Mouse (Mus musculus) neural tube, embryonic 12.5 days (tissue): ENCODE results near the gene Oas1f. TPM values are rescaled to one million over a fixed set of nuclear protein-coding genes. Genes with fewer than 3 reads are reported as not detected.
"Not testable (repeated sequence)": the region's sequence is repeated elsewhere in the genome, so short reads cannot be mapped to it uniquely, and the experiment has no call there.

Experiments used
- ATAC-seq: fragments of 200-750 bp; cut with Nextera tagmentation; 2 replicates; pipeline ENCODE4 v1.8.0; 2017; ENCODE audit warnings: low read depth, mild to moderate bottlenecking, moderate TSS enrichment, moderate library complexity; ENCODE audit not compliant: low FRiP score
- H3K27ac ChIP-seq: fragments of 300-500 bp; sonication (generic); 2 replicates; pipeline ENCODE4 v1.5.1; 2016
- H3K27me3 ChIP-seq: fragments of 300-500 bp; sonication (generic); replicated peaks from 2 replicates; pipeline ENCODE4 v1.6.1; 2016; ENCODE audit warnings: mild to moderate bottlenecking
- H3K36me3 ChIP-seq: fragments of 300-500 bp; sonication (generic); 2 replicates; pipeline ENCODE4 v1.6.1; 2016; ENCODE audit warnings: mild to moderate bottlenecking
- H3K4me1 ChIP-seq: fragments of 300-500 bp; sonication (generic); 2 replicates; pipeline ENCODE4 v1.6.1; 2016
- H3K4me2 ChIP-seq: fragments of 300-500 bp; sonication (generic); replicated peaks from 2 replicates; pipeline ENCODE4 v1.6.1; 2016; ENCODE audit warnings: mild to moderate bottlenecking
- H3K4me3 ChIP-seq: fragments of 300-500 bp; sonication (generic); 2 replicates; pipeline ENCODE4 v1.5.1; 2016
- H3K9ac ChIP-seq: fragments of 300-500 bp; sonication (generic); 2 replicates; pipeline ENCODE4 v1.6.1; 2016; ENCODE audit warnings: mild to moderate bottlenecking
- H3K9me3 ChIP-seq: fragments of 300-500 bp; sonication (generic); 2 replicates; pipeline ENCODE4 v1.6.1; 2016; ENCODE audit warnings: mild to moderate bottlenecking
- WGBS: fragments of 180-500 bp; shearing (Covaris S2); methylation state at CpG from one replicate; pipeline ENCODE4 v1.1.7; 2016; 5-methylcytosine and 5-hydroxymethylcytosine counted together
- polyA plus RNA-seq: library from polyadenylated mRNA; unstranded; fragments of >200 nt; fragmentation: Nextera tagmentation; extraction: Ambion mirVana; gene quantifications from 2 replicates; pipeline ENCODE4 v1.2.1, GENCODE M21; 2016

The Oas1f gene
- polyA plus RNA-seq, 1 experiment from 2014 or later: not detected

- H3K4me2 ChIP-seq: no peak overlapping the region
- 0 out of 2 replicates have a peak, but pooled peaks cover 4% of the 10 kb centered on the region for H3K27me3 ChIP-seq
- H3K4me3 ChIP-seq: no peak overlapping the region
- H3K4me1 ChIP-seq: no peaks in the 10 kb centered on the region
- no peak for ATAC-seq
- no peaks in the 10 kb centered on the region for H3K9me3 ChIP-seq
- H3K27ac ChIP-seq: no peak overlapping the region
- H3K9ac ChIP-seq: no peak overlapping the region
- WGBS: 8% methylated on average over 8 of the region's 8 CpGs
- no peaks in the 10 kb centered on the region for H3K36me3 ChIP-seq
Observed at GRCm38 (mm10) chr5:120836731-120837585, 10.2 kb upstream of the Oas1f start.

DNA sequence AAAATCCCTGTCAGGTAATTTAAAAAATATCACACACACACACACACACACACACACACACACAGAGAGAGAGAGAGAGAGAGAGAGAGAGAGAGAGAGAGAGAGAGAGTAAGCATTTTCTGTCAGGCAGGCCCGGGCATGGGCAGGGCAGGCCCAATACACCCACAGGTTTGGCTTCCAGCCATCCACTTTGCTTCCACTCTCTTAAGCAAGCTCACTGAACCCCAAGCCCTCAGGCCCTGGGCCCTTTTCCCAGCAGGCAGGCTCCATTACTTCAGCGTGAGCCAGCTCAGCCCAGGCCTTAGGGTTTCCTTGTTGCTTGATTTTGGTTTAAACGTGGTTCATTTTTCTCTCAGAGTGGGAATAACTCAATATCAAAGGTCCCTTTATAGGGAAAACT, 2.5 kb upstream of the Oas1f start:
- Histone ChIP-seq H3K27me3 (no peaks in the 10 kb centered on the region), H3K4me1 (no peaks in the 10 kb centered on the region), H3K36me3 (no peaks in the 10 kb centered on the region), H3K9me3 (0 out of 2 replicates have a peak, but pooled peaks cover 3% of the 10 kb centered on the region), H3K27ac (no peak overlapping the region), H3K4me2 (no peak overlapping the region), H3K4me3 (no peak overlapping the region), H3K9ac (no peak overlapping the region)
- 80% methylated on average over 3 of the region's 3 CpGs for WGBS
- ATAC-seq: no peak

GRCm38 (mm10) chr5:120849601-120850136, 2.5 kb downstream of the Oas1f start:
- no peak overlapping the region for H3K4me2 ChIP-seq
- 66% methylated on average over 3 of the region's 3 CpGs for WGBS
- H3K36me3 ChIP-seq: no peaks in the 10 kb centered on the region
- no peak overlapping the region for H3K4me3 ChIP-seq
- H3K4me1 ChIP-seq: no peaks in the 10 kb centered on the region
- H3K9me3 ChIP-seq: peaks cover 11% of the 10 kb centered on the region
- no peak for ATAC-seq
- no peaks in the 10 kb centered on the region for H3K27me3 ChIP-seq
- H3K27ac ChIP-seq: no peak overlapping the region
- H3K9ac ChIP-seq: no peak overlapping the region

DNA sequence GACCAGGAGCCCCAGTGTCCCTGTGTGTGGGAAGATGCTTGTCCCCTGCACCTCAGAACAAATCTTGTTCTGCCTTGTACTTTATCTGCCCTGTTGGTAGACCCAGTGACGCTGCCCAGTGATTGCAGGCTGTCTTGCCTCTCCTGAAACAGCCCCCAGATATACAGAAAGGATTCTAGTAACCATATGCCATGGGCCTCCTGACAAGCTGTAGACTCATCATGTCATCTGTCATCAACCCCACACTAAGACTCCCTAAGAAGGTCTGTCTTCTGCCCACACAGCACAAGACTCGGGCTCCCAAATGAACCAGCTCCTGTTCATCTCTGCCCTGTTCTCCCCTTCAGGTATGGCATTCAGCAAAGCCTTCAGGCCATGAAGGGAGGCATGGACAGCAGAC, 12.1 kb downstream of the Oas1f start:
- H3K4me3 ChIP-seq: no peak overlapping the region
- H3K27me3 ChIP-seq: no peaks in the 10 kb centered on the region
- H3K4me2 ChIP-seq: no peak overlapping the region
- H3K9me3 ChIP-seq: peaks cover 3% of the 10 kb centered on the region
- no peaks in the 10 kb centered on the region for H3K36me3 ChIP-seq
- no peak overlapping the region for H3K9ac ChIP-seq
- WGBS: 85% methylated on average over 2 of the region's 2 CpGs
- no peaks in the 10 kb centered on the region for H3K4me1 ChIP-seq
- ATAC-seq: no peak
- H3K27ac ChIP-seq: no peak overlapping the region

DNA sequence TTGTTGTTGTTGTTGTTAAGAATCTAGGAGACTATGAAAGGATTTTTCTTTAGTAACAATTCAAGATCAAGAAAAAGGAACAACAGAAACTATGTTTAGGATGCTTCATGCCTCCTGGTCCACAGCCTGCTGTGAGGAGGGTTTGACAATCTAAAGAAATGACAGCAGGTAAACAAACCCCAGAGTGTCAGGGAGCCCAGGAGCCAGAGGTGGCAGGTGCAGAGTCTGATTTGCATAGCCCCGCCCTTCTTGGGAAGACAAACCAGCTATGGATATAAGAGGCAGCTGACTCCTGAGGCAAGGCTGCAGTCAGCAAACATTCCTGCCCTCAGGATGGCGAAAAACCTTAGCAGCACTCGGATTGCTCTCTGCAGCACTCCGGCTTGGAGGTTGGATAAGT, 14.0 kb downstream of the Oas1f start, which contains the start of gene Oas1h:
TSS of gene Oas1h (plus strand) at position 301 of the 400 bp plus-strand sequence.
- 45% methylated on average over 4 of the region's 4 CpGs for WGBS
- Histone ChIP-seq H3K27ac (no peak within 1 kb of the TSS), H3K4me3 (no peak within 1 kb of the TSS)

GRCm38 (mm10) chr5:120865336-120865860, 18.2 kb downstream of the Oas1f start:
- Histone ChIP-seq H3K9me3 (no peaks in the 10 kb centered on the region), H3K9ac (no peak overlapping the region), H3K4me3 (no peak overlapping the region), H3K4me1 (no peaks in the 10 kb centered on the region), H3K36me3 (no peaks in the 10 kb centered on the region), H3K4me2 (no peak overlapping the region), H3K27ac (no peak overlapping the region), H3K27me3 (no peaks in the 10 kb centered on the region)
- no peak for ATAC-seq
- 67% methylated on average over 3 of the region's 3 CpGs for WGBS

More for the DNA sequence above, 14.0 kb downstream of the Oas1f start, which contains the start of gene Oas1h:
- Histone ChIP-seq H3K4me1 (no peaks in the 10 kb centered on the region), H3K4me2 (no peak within 1 kb of the TSS), H3K9ac (no peak within 1 kb of the TSS), H3K9me3 (no peaks in the 10 kb centered on the region), H3K27me3 (no peaks in the 10 kb centered on the region), H3K36me3 (no peaks in the 10 kb centered on the region)
- no peak for ATAC-seq

GRCm38 (mm10) chr5:120869436-120870015, 22.4 kb downstream of the Oas1f start:
- WGBS: 79% methylated on average over 7 of the region's 7 CpGs
- H3K9me3 ChIP-seq: no peaks in the 10 kb centered on the region
- no peaks in the 10 kb centered on the region for H3K27me3 ChIP-seq
- H3K27ac ChIP-seq: no peak overlapping the region
- no peaks in the 10 kb centered on the region for H3K4me1 ChIP-seq
- no peaks in the 10 kb centered on the region for H3K36me3 ChIP-seq
- no peak overlapping the region for H3K4me2 ChIP-seq
- H3K4me3 ChIP-seq: no peak overlapping the region
- no peak overlapping the region for H3K9ac ChIP-seq
- ATAC-seq: no peak

DNA sequence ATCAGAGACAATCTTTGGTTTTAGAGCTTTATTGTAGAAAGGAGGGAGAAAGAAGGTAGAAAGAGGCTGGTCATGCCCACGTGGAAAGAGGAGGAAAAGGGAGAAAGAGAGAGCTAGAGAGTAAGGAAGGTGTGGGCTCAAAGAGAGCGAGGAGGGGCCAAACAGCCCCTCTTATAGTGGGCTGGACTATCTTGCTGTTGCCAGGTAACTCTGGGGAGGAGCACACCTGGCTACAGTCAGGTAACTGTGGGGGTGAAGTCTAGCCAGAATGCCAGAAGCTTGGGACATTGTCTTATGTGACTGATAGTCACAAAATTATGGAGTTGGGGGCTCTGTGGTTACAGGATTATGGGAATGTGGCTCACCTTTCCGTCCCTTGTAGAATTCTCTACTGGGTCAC, 22.9 kb downstream of the Oas1f start:
- Histone ChIP-seq H3K4me3 (no peak overlapping the region), H3K9ac (no peak overlapping the region), H3K9me3 (no peaks in the 10 kb centered on the region), H3K27ac (no peak overlapping the region), H3K27me3 (no peaks in the 10 kb centered on the region), H3K4me2 (no peak overlapping the region), H3K36me3 (no peaks in the 10 kb centered on the region), H3K4me1 (no peaks in the 10 kb centered on the region)
- ATAC-seq: no peak
- WGBS: 58% methylated on average over 3 of the region's 3 CpGs

GRCm38 (mm10) chr5:120870782-120871181, 23.6 kb downstream of the Oas1f start:
- ATAC-seq: no peak
- H3K36me3 ChIP-seq: no peaks in the 10 kb centered on the region
- H3K9ac ChIP-seq: no peak overlapping the region
- no peak overlapping the region for H3K4me2 ChIP-seq
- H3K4me1 ChIP-seq: no peaks in the 10 kb centered on the region
- H3K4me3 ChIP-seq: no peak overlapping the region
- H3K27ac ChIP-seq: no peak overlapping the region
- no peaks in the 10 kb centered on the region for H3K27me3 ChIP-seq
- no peaks in the 10 kb centered on the region for H3K9me3 ChIP-seq
- WGBS: 80% methylated on average over 7 of the region's 7 CpGs

DNA sequence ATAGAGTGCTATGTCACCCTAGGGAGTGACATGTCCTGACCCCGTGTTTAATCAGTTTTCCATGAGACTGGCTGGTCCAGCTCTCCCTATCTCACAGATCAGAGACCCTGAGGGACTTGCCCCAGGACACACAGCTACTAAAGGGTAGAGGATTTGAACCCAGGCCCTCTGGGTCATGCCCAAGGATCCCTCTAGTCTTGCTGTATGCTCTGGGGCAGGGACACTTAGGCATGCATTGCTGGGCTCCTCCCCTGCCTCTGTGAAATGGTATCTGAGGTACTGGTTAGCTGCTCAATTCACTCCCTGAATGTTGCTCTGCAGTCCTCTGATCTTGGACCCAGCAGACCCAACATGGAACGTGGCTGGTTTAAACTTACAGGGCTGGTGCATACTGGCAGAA, 24.3 kb downstream of the Oas1f start:
- ATAC-seq: no peak
- H3K4me3 ChIP-seq: no peak overlapping the region
- no peaks in the 10 kb centered on the region for H3K36me3 ChIP-seq
- no peaks in the 10 kb centered on the region for H3K4me1 ChIP-seq
- H3K4me2 ChIP-seq: no peak overlapping the region
- no peak overlapping the region for H3K27ac ChIP-seq
- no peaks in the 10 kb centered on the region for H3K27me3 ChIP-seq
- H3K9me3 ChIP-seq: no peaks in the 10 kb centered on the region
- no peak overlapping the region for H3K9ac ChIP-seq
- WGBS: 41% methylated on average over 2 of the region's 2 CpGs

DNA sequence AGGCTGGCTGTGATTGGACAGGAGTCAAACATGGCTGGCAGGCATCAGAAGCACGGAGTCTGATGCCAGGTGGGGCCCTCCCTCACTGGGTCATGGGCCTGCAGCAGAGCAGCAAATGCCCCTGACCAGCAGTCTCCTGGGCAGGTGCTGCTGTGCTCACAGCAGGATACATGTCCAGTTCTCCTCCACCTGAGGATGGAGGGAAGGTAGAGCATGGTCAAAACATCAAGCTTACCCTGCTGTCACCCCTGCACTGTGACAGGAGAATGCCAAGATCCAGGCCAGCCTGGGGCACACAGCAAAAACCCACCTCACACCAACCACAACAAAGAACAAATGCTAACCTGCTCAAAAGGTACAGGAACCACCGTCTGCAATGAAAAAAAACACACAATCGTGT, 29.7 kb downstream of the Oas1f start:
- not testable (repeated sequence) for H3K4me1 ChIP-seq, H3K27me3 ChIP-seq, H3K4me2 ChIP-seq, H3K9me3 ChIP-seq, H3K27ac ChIP-seq, H3K9ac ChIP-seq, H3K4me3 ChIP-seq, H3K36me3 ChIP-seq, ATAC-seq
- WGBS: 75% methylated on average over 2 of the region's 3 CpGs

GRCm38 (mm10) chr5:120877407-120877806, 30.2 kb downstream of the Oas1f start:
- H3K4me2 ChIP-seq, H3K4me3 ChIP-seq, ATAC-seq, H3K9me3 ChIP-seq, H3K4me1 ChIP-seq, H3K27me3 ChIP-seq, H3K36me3 ChIP-seq, H3K9ac ChIP-seq, H3K27ac ChIP-seq: not testable (repeated sequence)
- 74% methylated on average over 2 of the region's 2 CpGs for WGBS
